In the genomic region with DNA sequence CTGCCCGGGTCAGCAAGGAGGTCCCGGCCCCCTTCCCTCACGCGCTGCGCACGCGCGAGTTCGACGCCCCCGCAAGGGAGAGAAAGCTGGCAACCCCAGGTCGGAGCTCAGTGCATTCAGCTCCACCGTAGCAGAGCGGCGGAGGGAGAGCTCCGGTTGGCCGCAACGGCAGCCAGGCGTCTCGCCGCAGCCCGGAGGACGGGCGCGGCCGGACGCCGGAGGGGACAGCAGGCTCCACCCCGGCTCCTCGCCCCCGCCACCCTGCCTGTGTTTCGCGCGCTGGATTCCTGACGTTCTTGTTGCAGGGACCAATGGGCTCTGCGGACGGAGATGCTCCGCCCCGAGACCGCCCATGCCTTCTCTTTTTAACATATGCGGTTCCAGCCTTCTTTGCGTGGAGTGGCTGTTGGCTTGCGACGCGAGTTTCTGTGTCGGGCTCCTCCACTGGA, we compare ENCODE assay signal across 8 mouse cellular contexts. TPM values are rescaled to one million over a fixed set of nuclear protein-coding genes. Genes with fewer than 3 reads are reported as not detected.
DNase-seq lines count a peak whose midpoint lies in the region; ATAC-seq and TF ChIP-seq lines count a peak whose summit lies in the region.

No protein-coding gene starts in this region.

- TF ChIP-seq CTCF in kidney, postnatal 0 days (IDR thresholded peaks at IDR 0.05; ENCODE audit: low read depth): 0 out of 2 replicates have a peak, but pooled peaks have one; percentile 3

- peaks cover 80% of the 10 kb centered on the region for H3K27me3 ChIP-seq in heart, embryonic 12.5 days (replicated peaks)
- peaks cover 31% of the 10 kb centered on the region for H3K27me3 ChIP-seq in kidney, postnatal 0 days (ENCODE audit: insufficient read depth, low read length)
- peaks cover 69% of the 10 kb centered on the region for H3K27me3 ChIP-seq in liver, embryonic 11.5 days (replicated peaks; ENCODE audit: control insufficient read depth, insufficient read depth, low read length)
- H3K27me3 ChIP-seq in splenic B cell, adult 2 months (ENCODE audit: control insufficient read depth, insufficient read depth, low read length, poor library complexity, severe bottlenecking): no peaks in the 10 kb centered on the region

- peak overlapping the region; percentile 98 for H3K4me2 ChIP-seq in heart, embryonic 12.5 days
- H3K4me2 ChIP-seq in kidney, postnatal 0 days (ENCODE audit: low read length): peak overlapping the region; percentile 93
- H3K4me2 ChIP-seq in liver, embryonic 11.5 days: peak overlapping the region; percentile 100

- peak; percentile 85 for ATAC-seq in CD4-positive, CD25-positive, alpha-beta regulatory T cell, adult 4 months
- ATAC-seq in erythroid progenitor cell, adult 5-6 weeks (replicated peaks; ENCODE audit: low FRiP score, poor library complexity, severe bottlenecking): peak; percentile 88
- ATAC-seq in heart, embryonic 12.5 days (ENCODE audit: insufficient number of reproducible peaks, low FRiP score): peak; percentile 76
- ATAC-seq in kidney, postnatal 0 days (replicated peaks; ENCODE audit: low FRiP score, low read depth): peak; percentile 68
- ATAC-seq in liver, embryonic 11.5 days (replicated peaks; ENCODE audit: low FRiP score): peak; percentile 86

- peak; percentile 95 for DNase-seq in kidney, postnatal 0 days (ENCODE audit: low spot score)
- DNase-seq in liver, embryonic 11.5 days (ENCODE audit: low spot score): peak; percentile 87
- DNase-seq in naive thymus-derived CD4-positive, alpha-beta T cell, adult 2 months (ENCODE audit: low read depth): peak; percentile 85
- peak; percentile 83 for DNase-seq in splenic B cell, adult 2 months (ENCODE audit: low read depth, low spot score)

- peak overlapping the region; percentile 81 for H3K9ac ChIP-seq in heart, embryonic 12.5 days
- peak overlapping the region; percentile 54 for H3K9ac ChIP-seq in kidney, postnatal 0 days (ENCODE audit: low read depth, low read length)
- peak overlapping the region; percentile 70 for H3K9ac ChIP-seq in liver, embryonic 11.5 days (ENCODE audit: low read depth, low read length)

- H3K4me1 ChIP-seq in brown adipose tissue, adult 24 weeks (ENCODE audit: control insufficient read depth, insufficient read depth, insufficient read length, low read length): peaks cover 7% of the 10 kb centered on the region; the same call in 1 of the 2 replicates
- H3K4me1 ChIP-seq in heart, embryonic 12.5 days (replicated peaks): peaks cover 43% of the 10 kb centered on the region
- peaks cover 28% of the 10 kb centered on the region for H3K4me1 ChIP-seq in kidney, postnatal 0 days (replicated peaks; ENCODE audit: insufficient read depth, low read length)
- peaks cover 21% of the 10 kb centered on the region for H3K4me1 ChIP-seq in liver, embryonic 11.5 days (replicated peaks; ENCODE audit: control insufficient read depth, insufficient read depth, low read length)

- peaks cover 19% of the 10 kb centered on the region for H3K36me3 ChIP-seq in heart, embryonic 12.5 days
- no peaks in the 10 kb centered on the region for H3K36me3 ChIP-seq in kidney, postnatal 0 days (ENCODE audit: insufficient read depth, low read length)
- peaks cover 3% of the 10 kb centered on the region; the same call in 1 of the 2 replicates for H3K36me3 ChIP-seq in liver, embryonic 11.5 days (ENCODE audit: control insufficient read depth, insufficient read depth, low read length)
- no peaks in the 10 kb centered on the region for H3K36me3 ChIP-seq in splenic B cell, adult 2 months (ENCODE audit: control insufficient read depth, insufficient read depth, low read length, poor library complexity, severe bottlenecking)

- peak overlapping the region; percentile 69 for H3K27ac ChIP-seq in brown adipose tissue, adult 24 weeks (replicated peaks; ENCODE audit: low read depth, low read length)
- H3K27ac ChIP-seq in heart, embryonic 12.5 days (ENCODE audit: poor library complexity, severe bottlenecking): no peak overlapping the region
- no peak overlapping the region for H3K27ac ChIP-seq in kidney, postnatal 0 days
- no peak overlapping the region; the same call in 1 of the 2 replicates for H3K27ac ChIP-seq in liver, embryonic 11.5 days (ENCODE audit: low read depth, low read length)

- under 1% methylated on average over 46 of the region's 46 CpGs for WGBS in heart, embryonic 12.5 days
- WGBS in kidney, postnatal 0 days: under 1% methylated on average over 43 of the region's 46 CpGs
- 1% methylated on average over 46 of the region's 46 CpGs for WGBS in liver, embryonic 11.5 days

- H3K4me3 ChIP-seq in brown adipose tissue, adult 24 weeks (ENCODE audit: insufficient read depth, low read depth, low read length): peak overlapping the region; percentile 89
- H3K4me3 ChIP-seq in heart, embryonic 12.5 days: peak overlapping the region; percentile 66
- peak overlapping the region; percentile 63 for H3K4me3 ChIP-seq in kidney, postnatal 0 days (replicated peaks; ENCODE audit: low read depth, low read length)
- peak overlapping the region; percentile 70 for H3K4me3 ChIP-seq in liver, embryonic 11.5 days (ENCODE audit: low read depth, low read length)

- no peaks in the 10 kb centered on the region for H3K9me3 ChIP-seq in heart, embryonic 12.5 days (replicated peaks)
- H3K9me3 ChIP-seq in kidney, postnatal 0 days (replicated peaks; ENCODE audit: low read length): no peaks in the 10 kb centered on the region
- H3K9me3 ChIP-seq in liver, embryonic 11.5 days (ENCODE audit: control insufficient read depth, low read length): no peaks in the 10 kb centered on the region

RNA-seq across cellular contexts. Expression of gene Paqr4, which starts 0.5 kb away (rescaled TPM):
- 1 to 10 TPM; 2.0 to 2.5 TPM for polyA plus RNA-seq in CD4-positive, CD25-positive, alpha-beta regulatory T cell, adult 4 months (2017; shearing (Covaris generic))
- polyA plus RNA-seq in brown adipose tissue, adult 24 weeks (2012; ENCODE audit: insufficient read depth, insufficient read length, missing spikeins): 4.0 and 5.1 TPM in 2 replicates
- total RNA-seq in erythroid progenitor cell, adult 5-6 weeks (2015; ENCODE audit: low replicate concordance): 1.4 and 10.1 TPM in 2 replicates
- 7.5 and 11.2 TPM in 2 replicates for total RNA-seq in erythroid progenitor cell, adult 5-6 weeks (2017; ENCODE audit: low replicate concordance)
- 10.3 and 11.2 TPM in 2 replicates for polyA plus RNA-seq in heart, embryonic 12.5 days (2016; fragmentation: Nextera tagmentation; extraction: Ambion mirVana)
- polyA plus RNA-seq in kidney, postnatal 0 days (2015; fragmentation: Nextera tagmentation; extraction: Ambion mirVana): 16.0 and 17.9 TPM in 2 replicates
- polyA plus RNA-seq in liver, embryonic 11.5 days (2014; fragmentation: Nextera tagmentation; extraction: Ambion mirVana): 10.4 and 11.4 TPM in 2 replicates

RNA-seq across cellular contexts. Expression of gene Kremen2, which starts 5.5 kb away (rescaled TPM):
- 1 to 10 TPM; 1.8 to 2.4 TPM for polyA plus RNA-seq in CD4-positive, CD25-positive, alpha-beta regulatory T cell, adult 4 months (2017; shearing (Covaris generic))
- not detected in 2 replicates for polyA plus RNA-seq in brown adipose tissue, adult 24 weeks (2012; ENCODE audit: insufficient read depth, insufficient read length, missing spikeins)
- not detected in 2 replicates for total RNA-seq in erythroid progenitor cell, adult 5-6 weeks (2015; ENCODE audit: low replicate concordance)
- total RNA-seq in erythroid progenitor cell, adult 5-6 weeks (2017; ENCODE audit: low replicate concordance): not detected in 2 replicates
- 0.17 and 0.33 TPM in 2 replicates for polyA plus RNA-seq in heart, embryonic 12.5 days (2016; fragmentation: Nextera tagmentation; extraction: Ambion mirVana)
- polyA plus RNA-seq in kidney, postnatal 0 days (2015; fragmentation: Nextera tagmentation; extraction: Ambion mirVana): 0.29 and 0.52 TPM in 2 replicates
- polyA plus RNA-seq in liver, embryonic 11.5 days (2014; fragmentation: Nextera tagmentation; extraction: Ambion mirVana): 0.60 and 0.73 TPM in 2 replicates

RNA-seq across cellular contexts. Expression of gene Pkmyt1, which starts 14.0 kb away (rescaled TPM):
- polyA plus RNA-seq in CD4-positive, CD25-positive, alpha-beta regulatory T cell, adult 4 months (2017; shearing (Covaris generic)): 10 to 100 TPM; 10.5 to 13.7 TPM
- 1.8 TPM in 1 of 2 replicates, not detected in the other for polyA plus RNA-seq in brown adipose tissue, adult 24 weeks (2012; ENCODE audit: insufficient read depth, insufficient read length, missing spikeins)
- 50.3 and 81.4 TPM in 2 replicates for total RNA-seq in erythroid progenitor cell, adult 5-6 weeks (2015; ENCODE audit: low replicate concordance)
- 30.7 and 39.9 TPM in 2 replicates for total RNA-seq in erythroid progenitor cell, adult 5-6 weeks (2017; ENCODE audit: low replicate concordance)
- polyA plus RNA-seq in heart, embryonic 12.5 days (2016; fragmentation: Nextera tagmentation; extraction: Ambion mirVana): 32.4 and 32.7 TPM in 2 replicates
- 21.1 and 24.5 TPM in 2 replicates for polyA plus RNA-seq in kidney, postnatal 0 days (2015; fragmentation: Nextera tagmentation; extraction: Ambion mirVana)
- 51.5 and 60.2 TPM in 2 replicates for polyA plus RNA-seq in liver, embryonic 11.5 days (2014; fragmentation: Nextera tagmentation; extraction: Ambion mirVana)

RNA-seq across cellular contexts. Expression of gene 1520401A03Rik, which starts 17.6 kb away (rescaled TPM):
- under 1 TPM; 0.20 to 0.30 TPM for polyA plus RNA-seq in CD4-positive, CD25-positive, alpha-beta regulatory T cell, adult 4 months (2017; shearing (Covaris generic))
- not detected in 2 replicates for polyA plus RNA-seq in brown adipose tissue, adult 24 weeks (2012; ENCODE audit: insufficient read depth, insufficient read length, missing spikeins)
- not detected in 2 replicates for total RNA-seq in erythroid progenitor cell, adult 5-6 weeks (2015; ENCODE audit: low replicate concordance)
- total RNA-seq in erythroid progenitor cell, adult 5-6 weeks (2017; ENCODE audit: low replicate concordance): not detected in 2 replicates
- polyA plus RNA-seq in heart, embryonic 12.5 days (2016; fragmentation: Nextera tagmentation; extraction: Ambion mirVana): 0.18 TPM in 1 of 2 replicates, not detected in the other
- polyA plus RNA-seq in kidney, postnatal 0 days (2015; fragmentation: Nextera tagmentation; extraction: Ambion mirVana): 0.05 and 0.30 TPM in 2 replicates
- 0.11 TPM in 1 of 2 replicates, not detected in the other for polyA plus RNA-seq in liver, embryonic 11.5 days (2014; fragmentation: Nextera tagmentation; extraction: Ambion mirVana)

RNA-seq across cellular contexts. Expression of gene Flywch1, which starts 31.2 kb away (rescaled TPM):
- 10 to 100 TPM; 15.1 to 21.4 TPM for polyA plus RNA-seq in CD4-positive, CD25-positive, alpha-beta regulatory T cell, adult 4 months (2017; shearing (Covaris generic))
- polyA plus RNA-seq in brown adipose tissue, adult 24 weeks (2012; ENCODE audit: insufficient read depth, insufficient read length, missing spikeins): 25.8 and 26.8 TPM in 2 replicates
- 2.1 and 2.9 TPM in 2 replicates for total RNA-seq in erythroid progenitor cell, adult 5-6 weeks (2015; ENCODE audit: low replicate concordance)
- 3.4 and 14.2 TPM in 2 replicates for total RNA-seq in erythroid progenitor cell, adult 5-6 weeks (2017; ENCODE audit: low replicate concordance)
- 64.1 and 67.5 TPM in 2 replicates for polyA plus RNA-seq in heart, embryonic 12.5 days (2016; fragmentation: Nextera tagmentation; extraction: Ambion mirVana)
- polyA plus RNA-seq in kidney, postnatal 0 days (2015; fragmentation: Nextera tagmentation; extraction: Ambion mirVana): 74.6 and 74.7 TPM in 2 replicates
- 39.1 and 42.3 TPM in 2 replicates for polyA plus RNA-seq in liver, embryonic 11.5 days (2014; fragmentation: Nextera tagmentation; extraction: Ambion mirVana)
